Mouse (Mus musculus): Measurements from ENCODE around the gene Igdcc3. TPM values are rescaled to one million over a fixed set of nuclear protein-coding genes. Genes with fewer than 3 reads are reported as not detected.

Gene Igdcc3
- total RNA-seq, 2 experiments from 2014 or later = 1.4 to 1.8 TPM

DNA sequence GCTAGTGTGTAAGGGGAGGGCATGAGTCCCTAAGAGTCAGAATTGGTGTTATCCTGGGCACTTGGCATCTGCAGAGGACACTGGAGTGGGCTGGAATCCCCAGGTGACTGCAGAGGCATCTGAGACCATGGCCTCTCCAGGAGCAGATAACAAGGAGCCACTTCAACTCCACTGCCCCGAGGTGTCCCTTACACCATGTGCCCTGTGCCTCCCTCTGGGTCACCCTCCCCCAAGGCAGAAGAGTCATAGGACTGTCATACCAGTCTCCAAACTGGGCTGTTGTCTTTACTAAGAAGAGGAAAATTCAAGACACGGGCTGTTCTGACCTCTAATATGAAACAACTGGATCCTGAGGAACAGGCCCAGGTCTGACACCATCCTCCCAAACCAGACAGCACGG is 93.7 kb downstream of the Igdcc3 start:
- DNase-seq (ENCODE audit: low spot score in 2 of 2) = no peak

Other genes starting within 250 kb of the Igdcc3 start
- not detected for gene Slc24a1, start 189.6 kb upstream of the Igdcc3 start, total RNA-seq (2021)
- 10 to 100 TPM; 22.3 to 23.5 TPM for gene Ints14, start 180.3 kb upstream of the Igdcc3 start, total RNA-seq (2021)
- 100 to 1,000 TPM; 216 to 368 TPM for gene Hacd3, start 119.5 kb upstream of the Igdcc3 start, total RNA-seq (2021)
- 10 to 100 TPM; 91.8 to 92.9 TPM for gene Dpp8, start 108.8 kb upstream of the Igdcc3 start, total RNA-seq (2021)
- gene Igdcc4, start 39.7 kb upstream of the Igdcc3 start, total RNA-seq (2021) = 10 to 100 TPM; 21.1 to 24.1 TPM
- 10 to 100 TPM; 12.0 to 15.3 TPM for gene Parp16, start 54.2 kb downstream of the Igdcc3 start, total RNA-seq (2021)
- gene Cilp, start 124.0 kb downstream of the Igdcc3 start, total RNA-seq (2021) = 1 to 10 TPM; 3.1 to 5.9 TPM
- gene Clpx, start 153.1 kb downstream of the Igdcc3 start, total RNA-seq (2021) = 10 to 100 TPM; 66.7 to 75.1 TPM
- 10 to 100 TPM; 18.0 to 18.6 TPM for gene Pdcd7, start 204.9 kb downstream of the Igdcc3 start, total RNA-seq (2021)
- under 1 TPM; 0.45 to 0.86 TPM for gene Ubap1l, start 219.9 kb downstream of the Igdcc3 start, total RNA-seq (2021)